In the genomic region with DNA sequence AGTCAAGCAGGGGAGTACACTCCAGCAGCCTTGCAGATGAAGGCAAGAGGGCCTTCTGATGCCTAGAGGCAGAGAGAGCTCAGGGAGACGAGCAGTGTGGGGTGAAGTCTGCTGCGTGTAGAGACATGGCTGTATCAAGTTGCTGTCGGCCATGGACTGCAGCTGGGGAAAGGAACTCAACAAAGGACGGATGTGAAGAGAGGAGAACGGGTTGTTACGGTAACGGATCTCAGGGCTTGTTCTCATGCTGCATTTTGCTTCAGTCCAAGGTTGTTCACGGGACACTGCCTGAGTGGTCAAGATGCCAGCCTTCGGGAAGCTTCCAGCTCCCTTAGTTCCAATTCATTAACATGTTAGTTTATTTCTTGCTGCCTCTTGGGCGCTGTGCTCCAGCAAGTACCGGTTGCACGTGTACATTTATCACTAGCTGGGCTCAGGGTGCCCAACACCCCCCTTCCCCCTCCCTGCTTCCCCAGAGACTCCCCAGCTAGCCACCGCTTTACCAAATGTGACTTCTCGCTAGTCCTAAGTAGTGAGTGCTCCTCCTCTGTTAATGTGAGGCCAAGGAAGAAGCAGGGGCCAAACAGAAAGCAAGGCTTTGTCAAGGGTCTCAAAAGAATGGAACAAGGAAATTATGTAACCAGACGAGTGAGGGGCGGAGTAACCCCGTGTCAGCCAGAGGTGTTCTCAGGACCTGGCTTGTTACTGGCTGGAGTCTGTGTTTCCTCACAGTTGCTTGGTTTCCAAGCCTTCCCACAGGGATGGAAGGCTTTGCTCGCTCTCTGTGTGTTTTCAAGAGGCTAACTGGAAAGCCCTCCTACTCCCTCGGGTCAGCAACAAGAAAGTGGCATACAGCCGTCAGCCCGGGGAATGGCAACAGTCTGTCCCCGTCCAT, we compare ENCODE assay signal across 8 mouse cellular contexts.
DNase-seq lines count a peak whose midpoint lies in the region; ATAC-seq and TF ChIP-seq lines count a peak whose summit lies in the region.

No protein-coding gene starts in this region.

- TF ChIP-seq CTCF in heart, adult 2 months (IDR thresholded peaks at IDR 0.05): no peak

- DNase-seq in heart, adult 2 months: peak in 1 of 2 experiments; percentile 24
- DNase-seq in heart, adult 8-10 months (ENCODE audit: low spot score): no peak
- peak; percentile 20 for DNase-seq in R1 (ENCODE audit: low read depth, low spot score)
- DNase-seq in lung, postnatal 10 days: peak; percentile 68
- DNase-seq in adrenal gland, adult 18-20 months (ENCODE audit: low spot score in 2 of 2): no peak
- DNase-seq in thymus, postnatal 36 days: no peak

- peak overlapping the region; percentile 13 for H3K9ac ChIP-seq in heart, adult 2 months (ENCODE audit: low read depth, low read length)
- H3K9ac ChIP-seq in heart, embryonic 13.5 days: no peak overlapping the region
- H3K9ac ChIP-seq in stomach, embryonic 15.5 days: no peak overlapping the region

- 42% methylated on average over 22 of the region's 22 CpGs for WGBS in heart, adult 2 months
- 57% methylated on average over 22 of the region's 22 CpGs for WGBS in heart, embryonic 13.5 days
- 31% methylated on average over 22 of the region's 22 CpGs for WGBS in stomach, embryonic 15.5 days

- H3K9me3 ChIP-seq in heart, embryonic 13.5 days: no peaks in the 10 kb centered on the region
- H3K9me3 ChIP-seq in stomach, embryonic 15.5 days: no peaks in the 10 kb centered on the region

- no peak overlapping the region for H3K4me3 ChIP-seq in heart, adult 2 months
- H3K4me3 ChIP-seq in heart, embryonic 13.5 days: no peak overlapping the region
- no peak overlapping the region for H3K4me3 ChIP-seq in stomach, embryonic 15.5 days (replicated peaks)

- H3K27ac ChIP-seq in heart, adult 2 months: peak overlapping the region; percentile 6; the same call in 1 of the 2 replicates
- H3K27ac ChIP-seq in heart, embryonic 13.5 days (replicated peaks): no peak overlapping the region
- no peak overlapping the region for H3K27ac ChIP-seq in stomach, embryonic 15.5 days

- no peaks in the 10 kb centered on the region for H3K27me3 ChIP-seq in heart, adult 2 months (ENCODE audit: control insufficient read depth, insufficient read depth, low read length)
- H3K27me3 ChIP-seq in heart, embryonic 13.5 days (replicated peaks): no peaks in the 10 kb centered on the region
- no peaks in the 10 kb centered on the region for H3K27me3 ChIP-seq in stomach, embryonic 15.5 days (replicated peaks)

- peaks cover 13% of the 10 kb centered on the region for H3K4me1 ChIP-seq in heart, adult 2 months (ENCODE audit: control insufficient read depth, insufficient read depth, low read length)
- H3K4me1 ChIP-seq in heart, embryonic 13.5 days: peaks cover 17% of the 10 kb centered on the region; the same call in 1 of the 2 replicates
- H3K4me1 ChIP-seq in stomach, embryonic 15.5 days: peaks cover 20% of the 10 kb centered on the region

- 0 out of 2 replicates have a peak, but pooled peaks have one; percentile 41 for TF ChIP-seq EP300 in heart, adult 2 months (IDR thresholded peaks at IDR 0.05; ENCODE audit: insufficient read depth, low read depth, low read length)

- no peaks in the 10 kb centered on the region for H3K36me3 ChIP-seq in heart, adult 2 months (ENCODE audit: control insufficient read depth, insufficient read depth, low read length)
- H3K36me3 ChIP-seq in heart, embryonic 13.5 days: no peaks in the 10 kb centered on the region
- H3K36me3 ChIP-seq in stomach, embryonic 15.5 days: no peaks in the 10 kb centered on the region

- peak overlapping the region; percentile 37 for H3K4me2 ChIP-seq in heart, embryonic 13.5 days
- peak overlapping the region; percentile 31 for H3K4me2 ChIP-seq in stomach, embryonic 15.5 days

- ATAC-seq in heart, embryonic 13.5 days (ENCODE audit: extremely low read depth, insufficient number of reproducible peaks, low FRiP score, low TSS enrichment): no peak
- no peak for ATAC-seq in stomach, embryonic 15.5 days (ENCODE audit: insufficient read depth, low FRiP score, low read depth)

- H3K79me2 ChIP-seq in heart, adult 2 months (replicated peaks; ENCODE audit: control insufficient read depth, insufficient read depth, low read length): no peaks in the 10 kb centered on the region

- no peak for TF ChIP-seq POLR2A in heart, adult 2 months (IDR thresholded peaks at IDR 0.05; ENCODE audit: insufficient read depth, low read depth, low read length)

- intact Hi-C loops in heart, adult 2 months (cut with DNase I): no loop called here

Comparison
In these comparisons a context has a peak if more than half of its experiments do, and no peak if none do; other contexts are left out.
1. DNase-seq: peak in R1 (single experiment) and lung, postnatal 10 days (single experiment); none in heart, adult 8-10 months (single experiment), adrenal gland, adult 18-20 months (0 of 2) and thymus, postnatal 36 days (0 of 2).